Mouse (Mus musculus): ENCODE results near the gene Rtn3.

GRCm38 (mm10) chr19:7470643-7471042 is 12.4 kb downstream of the Rtn3 start:
- TF ChIP-seq EP300 (optimal IDR thresholded peaks at IDR 0.05), result no peak
- TF ChIP-seq CTCF (IDR thresholded peaks at IDR 0.05; ENCODE audit: low read depth), result no peak
